ENCODE assay signal across 8 mouse cellular contexts in genomic region chr6:115994146-115994876, GRCm38 (mm10). TPM values are rescaled to one million over a fixed set of nuclear protein-coding genes. Genes with fewer than 3 reads are reported as not detected.
A peak's percentile ranks its signal among the peaks of the same experiment; 100 is the strongest.
DNase-seq lines count a peak whose midpoint lies in the region; ATAC-seq lines count a peak whose summit lies in the region.

No protein-coding gene starts in this region.

- intact Hi-C loops in gastrocnemius, postnatal 36 days (cut with DNase I): loop anchor here (5.0 kb wide), 1 partner anchor 37 kb away; no protein-coding TSS in a partner anchor

- H3K36me3 ChIP-seq in forebrain, embryonic 12.5 days (replicated peaks): no peaks in the 10 kb centered on the region

- H3K27me3 ChIP-seq in forebrain, embryonic 12.5 days: peaks cover 59% of the 10 kb centered on the region

- peak overlapping the region; percentile 36; the same call in 1 of the 2 replicates for H3K27ac ChIP-seq in forebrain, embryonic 12.5 days

- peak overlapping the region; percentile 84 for H3K4me2 ChIP-seq in forebrain, embryonic 12.5 days

- DNase-seq in gastrocnemius, postnatal 10 days: peak; percentile 67
- DNase-seq in gastrocnemius, postnatal 36 days: no peak
- peak; percentile 60 for DNase-seq in thymus, postnatal 14 days
- no peak for DNase-seq in thymus, postnatal 0 days (ENCODE audit: low spot score)
- DNase-seq in kidney, postnatal 4 days: peak; percentile 62 to 70
- DNase-seq in neural tube, embryonic 10.5 days (ENCODE audit: extremely low spot score, low spot score): peak; percentile 65
- no peak for DNase-seq in left cerebral cortex, adult 9 months (ENCODE audit: low spot score in 2 of 2)

- peak overlapping the region; percentile 53 for H3K9ac ChIP-seq in forebrain, embryonic 12.5 days

- H3K4me1 ChIP-seq in forebrain, embryonic 12.5 days: peaks cover 33% of the 10 kb centered on the region

- ATAC-seq in forebrain, embryonic 12.5 days (ENCODE audit: low FRiP score): no peak; the same call in 1 of the 2 replicates

- under 1% methylated on average over 74 of the region's 93 CpGs for WGBS in forebrain, embryonic 12.5 days

- H3K4me3 ChIP-seq in forebrain, embryonic 12.5 days (replicated peaks): peak overlapping the region; percentile 47

- no peaks in the 10 kb centered on the region for H3K9me3 ChIP-seq in forebrain, embryonic 12.5 days

RNA-seq across cellular contexts. Expression of gene Plxnd1, which starts 0.5 kb away (rescaled TPM):
- 100 to 1,000 TPM in 1 of 2 experiments, 10 to 100 TPM in 1; 90.1 to 127 TPM for total RNA-seq in gastrocnemius, postnatal 10 days (2021)
- 10 to 100 TPM; 19.0 to 21.8 TPM for total RNA-seq in gastrocnemius, postnatal 36 days (2021)
- polyA plus RNA-seq in thymus, postnatal 0 days (2015; fragmentation: Nextera tagmentation; extraction: Ambion mirVana): 45.4 and 47.4 TPM in 2 replicates
- polyA plus RNA-seq in forebrain, embryonic 12.5 days (2016; fragmentation: Nextera tagmentation; extraction: Ambion mirVana): 18.8 and 19.2 TPM in 2 replicates

RNA-seq across cellular contexts. Expression of gene H1foo, which starts 49.6 kb away (rescaled TPM):
- not detected for total RNA-seq in gastrocnemius, postnatal 10 days (2021)
- total RNA-seq in gastrocnemius, postnatal 36 days (2021): not detected
- polyA plus RNA-seq in thymus, postnatal 0 days (2015; fragmentation: Nextera tagmentation; extraction: Ambion mirVana): 0.23 and 0.28 TPM in 2 replicates
- polyA plus RNA-seq in forebrain, embryonic 12.5 days (2016; fragmentation: Nextera tagmentation; extraction: Ambion mirVana): not detected in 2 replicates

Comparison
In these comparisons a context has a peak if more than half of its experiments do, and no peak if none do; other contexts are left out.
1. DNase-seq: peak in gastrocnemius, postnatal 10 days (single experiment), thymus, postnatal 14 days (single experiment), kidney, postnatal 4 days (2 of 2) and neural tube, embryonic 10.5 days (single experiment); none in gastrocnemius, postnatal 36 days (0 of 2), thymus, postnatal 0 days (single experiment) and left cerebral cortex, adult 9 months (0 of 2).